Comparison of ENCODE assay signal across 14 mouse cellular contexts in the genomic region with DNA sequence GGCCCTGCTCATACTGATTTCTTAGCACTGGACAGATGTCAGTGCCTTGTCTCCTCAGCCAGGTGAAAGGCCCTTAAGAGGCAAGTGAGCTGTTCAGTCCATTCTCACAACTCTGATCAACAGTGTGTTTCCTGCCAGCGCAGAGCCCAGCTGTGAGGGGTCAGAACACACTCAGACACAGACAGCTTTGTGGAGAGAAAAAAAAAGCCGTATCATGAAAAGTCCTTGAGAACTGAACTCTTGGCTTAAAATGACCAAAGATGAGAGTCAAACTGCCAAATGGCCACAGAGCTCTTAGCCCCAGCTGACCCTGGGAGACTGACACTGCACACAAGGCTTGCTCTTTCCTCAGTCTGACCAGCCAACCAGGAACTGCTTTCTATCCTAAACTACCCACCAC.
DNase-seq lines count a peak whose midpoint lies in the region; ATAC-seq and TF ChIP-seq lines count a peak whose summit lies in the region.
"Had no signal": no experiment of that assay in that cellular context is flagged by ENCODE, and none has a peak within 500 bp of the region (broad histone marks: within the 10 kb centered on the region; RNA-seq: fewer than 3 reads in every experiment).

No protein-coding gene starts in this region.

- WGBS in embryonic facial prominence, embryonic 13.5 days = 81% methylated on average over 2 of the region's 2 CpGs
- 80% methylated on average over 2 of the region's 2 CpGs for WGBS in embryonic facial prominence, embryonic 10.5 days
- WGBS in liver, adult 2 months = 76% methylated on average over 2 of the region's 2 CpGs
- 71% methylated on average over 2 of the region's 2 CpGs for WGBS in liver, embryonic 12.5 days (ENCODE audit: insufficient replicate concordance)
- WGBS in limb, embryonic 10.5 days = 93% methylated on average over 2 of the region's 2 CpGs
- WGBS in neural tube, embryonic 15.5 days = 90% methylated on average over 2 of the region's 2 CpGs

- no peaks in the 10 kb centered on the region for H3K79me2 ChIP-seq in liver, adult 2 months (ENCODE audit: control insufficient read depth, insufficient read depth, low read length)

- H3K27me3 ChIP-seq in embryonic facial prominence, embryonic 13.5 days = no peaks in the 10 kb centered on the region
- H3K27me3 ChIP-seq in embryonic facial prominence, embryonic 10.5 days (replicated peaks; ENCODE audit: low read depth, poor library complexity, severe bottlenecking) = 0 out of 2 replicates have a peak, but pooled peaks cover 3% of the 10 kb centered on the region
- no peaks in the 10 kb centered on the region for H3K27me3 ChIP-seq in liver, adult 2 months (ENCODE audit: control insufficient read depth, insufficient read depth, low read length)
- H3K27me3 ChIP-seq in liver, embryonic 12.5 days (replicated peaks) = no peaks in the 10 kb centered on the region
- 0 out of 2 replicates have a peak, but pooled peaks cover 5% of the 10 kb centered on the region for H3K27me3 ChIP-seq in limb, embryonic 10.5 days (ENCODE audit: low read depth, poor library complexity, severe bottlenecking)
- no peaks in the 10 kb centered on the region for H3K27me3 ChIP-seq in neural tube, embryonic 15.5 days (replicated peaks)
- H3K27me3 ChIP-seq: forebrain, embryonic 13.5 days; heart, embryonic 13.5 days had no signal

- ATAC-seq in embryonic facial prominence, embryonic 13.5 days (ENCODE audit: insufficient number of reproducible peaks, insufficient read depth, low FRiP score, low TSS enrichment, low read depth) = no peak
- no peak for ATAC-seq in liver, embryonic 12.5 days
- no peak for ATAC-seq in neural tube, embryonic 15.5 days (ENCODE audit: low FRiP score)
- ATAC-seq: forebrain, embryonic 13.5 days had no signal

- no peak overlapping the region for H3K4me3 ChIP-seq in embryonic facial prominence, embryonic 13.5 days
- no peak overlapping the region for H3K4me3 ChIP-seq in embryonic facial prominence, embryonic 10.5 days
- no peak overlapping the region for H3K4me3 ChIP-seq in liver, adult 2 months (ENCODE audit: insufficient read depth, low read depth, low read length)
- no peak overlapping the region for H3K4me3 ChIP-seq in liver, embryonic 12.5 days
- no peak overlapping the region for H3K4me3 ChIP-seq in limb, embryonic 10.5 days
- H3K4me3 ChIP-seq in neural tube, embryonic 15.5 days (replicated peaks) = no peak overlapping the region
- H3K4me3 ChIP-seq: forebrain, embryonic 13.5 days; heart, embryonic 13.5 days; midbrain, embryonic 12.5 days had no signal

- H3K9ac ChIP-seq in embryonic facial prominence, embryonic 13.5 days = no peak overlapping the region
- no peak overlapping the region for H3K9ac ChIP-seq in liver, adult 2 months (ENCODE audit: low read depth, low read length)
- H3K9ac ChIP-seq in liver, embryonic 12.5 days = no peak overlapping the region
- no peak overlapping the region for H3K9ac ChIP-seq in neural tube, embryonic 15.5 days (replicated peaks)
- H3K9ac ChIP-seq: forebrain, embryonic 13.5 days; heart, embryonic 13.5 days; midbrain, embryonic 12.5 days had no signal

- no peak for TF ChIP-seq CTCF in liver, adult 2 months (IDR thresholded peaks at IDR 0.05; ENCODE audit: low read depth, low read length)

- no peak overlapping the region for H3K4me2 ChIP-seq in embryonic facial prominence, embryonic 13.5 days
- H3K4me2 ChIP-seq in liver, embryonic 12.5 days = no peak overlapping the region
- no peak overlapping the region for H3K4me2 ChIP-seq in neural tube, embryonic 15.5 days
- H3K4me2 ChIP-seq: forebrain, embryonic 13.5 days; heart, embryonic 13.5 days; liver, embryonic 11.5 days; midbrain, embryonic 12.5 days had no signal

- no peaks in the 10 kb centered on the region for H3K9me3 ChIP-seq in embryonic facial prominence, embryonic 13.5 days
- no peaks in the 10 kb centered on the region for H3K9me3 ChIP-seq in embryonic facial prominence, embryonic 10.5 days
- no peaks in the 10 kb centered on the region for H3K9me3 ChIP-seq in liver, embryonic 12.5 days (replicated peaks)
- H3K9me3 ChIP-seq in limb, embryonic 10.5 days (replicated peaks) = no peaks in the 10 kb centered on the region
- no peaks in the 10 kb centered on the region for H3K9me3 ChIP-seq in neural tube, embryonic 15.5 days (replicated peaks)
- H3K9me3 ChIP-seq: forebrain, embryonic 13.5 days; heart, embryonic 13.5 days; midbrain, embryonic 12.5 days had no signal

- H3K4me1 ChIP-seq in embryonic facial prominence, embryonic 13.5 days = peaks cover 31% of the 10 kb centered on the region
- peaks cover 54% of the 10 kb centered on the region for H3K4me1 ChIP-seq in embryonic facial prominence, embryonic 10.5 days
- H3K4me1 ChIP-seq in liver, adult 2 months (ENCODE audit: control insufficient read depth, insufficient read depth, low read length) = no peaks in the 10 kb centered on the region
- peaks cover 4% of the 10 kb centered on the region; the same call in 1 of the 2 replicates for H3K4me1 ChIP-seq in liver, embryonic 12.5 days
- peaks cover 69% of the 10 kb centered on the region for H3K4me1 ChIP-seq in limb, embryonic 10.5 days
- H3K4me1 ChIP-seq in neural tube, embryonic 15.5 days = peaks cover 20% of the 10 kb centered on the region; the same call in 1 of the 2 replicates

- no peak for TF ChIP-seq POLR2A in liver, adult 2 months (IDR thresholded peaks at IDR 0.05; ENCODE audit: extremely low read depth, insufficient read depth, low read length)

- DNase-seq in embryonic facial prominence, embryonic 10.5 days (ENCODE audit: low spot score) = no peak
- peak; percentile 14 for DNase-seq in liver, adult 2 months (ENCODE audit: extremely low read depth, low read depth, low spot score)
- DNase-seq in limb, embryonic 10.5 days (ENCODE audit: low spot score) = no peak
- DNase-seq in adipocyte (ENCODE audit: low spot score) = no peak
- DNase-seq in spleen, postnatal 4 days (ENCODE audit: low spot score in 2 of 2) = no peak
- DNase-seq: cerebellum, postnatal 14 days; right cerebral cortex, postnatal 4 days had no signal

- H3K27ac ChIP-seq in embryonic facial prominence, embryonic 13.5 days = peak overlapping the region; percentile 39; the same call in 1 of the 2 replicates
- no peak overlapping the region for H3K27ac ChIP-seq in embryonic facial prominence, embryonic 10.5 days (replicated peaks)
- H3K27ac ChIP-seq in liver, adult 2 months (replicated peaks; ENCODE audit: insufficient read depth, low read depth, low read length) = no peak overlapping the region
- H3K27ac ChIP-seq in liver, embryonic 12.5 days = no peak overlapping the region
- H3K27ac ChIP-seq in limb, embryonic 10.5 days = peak overlapping the region; percentile 40; the same call in 1 of the 2 replicates
- H3K27ac ChIP-seq in neural tube, embryonic 15.5 days (replicated peaks) = 0 out of 2 replicates have a peak overlapping the region, but pooled peaks have one; percentile 13
- H3K27ac ChIP-seq: forebrain, embryonic 13.5 days; heart, embryonic 13.5 days; midbrain, embryonic 12.5 days had no signal

- H3K36me3 ChIP-seq in embryonic facial prominence, embryonic 13.5 days = no peaks in the 10 kb centered on the region
- peaks cover 11% of the 10 kb centered on the region; the same call in 1 of the 2 replicates for H3K36me3 ChIP-seq in embryonic facial prominence, embryonic 10.5 days (replicated peaks)
- no peaks in the 10 kb centered on the region for H3K36me3 ChIP-seq in liver, adult 2 months (ENCODE audit: control insufficient read depth, insufficient read depth, low read length)
- H3K36me3 ChIP-seq in liver, embryonic 12.5 days = no peaks in the 10 kb centered on the region
- H3K36me3 ChIP-seq in limb, embryonic 10.5 days = no peaks in the 10 kb centered on the region; the same call in 1 of the 2 replicates
- H3K36me3 ChIP-seq in neural tube, embryonic 15.5 days = no peaks in the 10 kb centered on the region

Comparison
In these comparisons a context has a peak if more than half of its experiments do, and no peak if none do; other contexts are left out.
1. H3K27ac ChIP-seq: peak in embryonic facial prominence, embryonic 13.5 days (single experiment), limb, embryonic 10.5 days (single experiment) and neural tube, embryonic 15.5 days (single experiment); none in embryonic facial prominence, embryonic 10.5 days (single experiment), liver, adult 2 months (single experiment) and liver, embryonic 12.5 days (single experiment).